Mouse (Mus musculus): ENCODE data around the gene Aldh4a1.
A peak's percentile ranks its signal among the peaks of the same experiment; 100 is the strongest.

Gene Aldh4a1

DNA sequence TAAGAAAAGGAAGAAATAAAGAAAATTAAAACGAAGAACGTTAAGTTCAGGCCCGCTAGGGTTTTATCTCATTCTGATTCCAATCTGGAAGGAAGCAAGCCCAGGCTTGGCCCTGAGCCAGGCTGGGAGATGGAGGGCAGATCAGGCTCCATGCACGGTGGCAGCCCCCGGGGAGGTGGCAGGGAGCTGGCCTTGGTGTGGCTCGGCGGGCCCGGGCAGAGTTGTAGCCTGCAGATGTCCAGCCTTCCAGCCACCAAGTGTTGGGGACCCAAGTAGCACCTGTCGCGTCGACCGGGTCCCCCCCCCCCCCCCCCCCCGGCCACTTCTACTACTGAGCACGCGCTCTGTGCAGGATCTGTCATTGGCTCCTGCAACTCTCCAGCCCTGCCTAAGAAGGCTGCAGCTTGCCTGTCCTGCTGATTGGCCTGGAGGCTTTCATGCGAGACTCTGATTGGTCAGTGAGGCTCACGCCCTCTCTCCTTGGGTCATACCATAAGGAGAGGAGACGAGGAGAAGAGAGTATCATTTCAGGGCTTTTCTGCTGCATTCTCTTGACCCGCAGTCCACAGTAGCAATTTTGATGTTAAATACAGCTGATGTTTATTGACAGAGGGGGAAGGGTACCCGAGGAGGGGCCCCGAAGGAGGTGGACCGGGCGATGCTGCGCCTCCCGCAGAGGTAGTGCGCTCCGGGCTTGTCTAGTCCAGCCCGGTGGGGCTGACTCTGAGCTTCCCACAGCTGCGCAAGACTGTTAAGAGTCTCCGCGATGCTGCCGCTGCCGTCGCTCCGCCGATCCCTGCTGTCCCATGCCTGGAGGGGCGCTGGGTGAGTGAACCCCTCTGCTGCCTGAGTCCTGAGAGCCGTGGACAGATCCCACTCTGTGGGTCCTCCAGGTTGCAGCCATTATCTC lies at the start of gene Aldh4a1:
Gene Aldh4a1, plus strand, starts transcription at position 494 of the 910 bp plus-strand sequence.
- DNase-seq: peak; percentile 89 to 93

DNA sequence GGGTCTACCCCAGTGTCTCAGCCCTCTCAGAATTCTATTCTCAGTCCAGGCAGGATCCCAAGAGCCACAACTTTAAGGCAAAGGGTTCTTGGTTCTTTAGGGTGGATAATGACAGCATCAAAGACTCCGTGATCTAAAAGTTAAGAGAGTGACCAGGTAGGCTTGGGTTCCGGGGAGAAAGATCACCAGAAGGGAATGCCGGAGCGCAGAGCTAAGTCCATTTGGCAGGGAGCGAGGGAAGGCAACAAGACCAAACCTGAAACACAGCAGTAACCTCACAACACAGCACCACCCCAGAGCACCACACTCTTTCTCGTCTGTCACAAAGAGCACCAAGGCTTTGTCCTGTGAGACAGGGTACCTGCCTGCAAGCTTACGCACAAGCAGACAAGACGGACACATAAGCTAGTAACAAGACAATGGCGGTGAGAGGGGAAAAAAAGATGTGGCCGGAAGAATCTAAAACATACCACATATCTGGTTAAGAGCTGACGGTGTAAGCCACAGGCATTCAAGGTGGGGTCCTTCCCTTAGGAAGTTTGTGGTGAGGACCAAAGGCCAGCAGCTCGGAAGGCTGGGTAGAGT lies 49.6 kb upstream of the Aldh4a1 start:
- DNase-seq: peak in 1 of 2 experiments; percentile 14

DNA sequence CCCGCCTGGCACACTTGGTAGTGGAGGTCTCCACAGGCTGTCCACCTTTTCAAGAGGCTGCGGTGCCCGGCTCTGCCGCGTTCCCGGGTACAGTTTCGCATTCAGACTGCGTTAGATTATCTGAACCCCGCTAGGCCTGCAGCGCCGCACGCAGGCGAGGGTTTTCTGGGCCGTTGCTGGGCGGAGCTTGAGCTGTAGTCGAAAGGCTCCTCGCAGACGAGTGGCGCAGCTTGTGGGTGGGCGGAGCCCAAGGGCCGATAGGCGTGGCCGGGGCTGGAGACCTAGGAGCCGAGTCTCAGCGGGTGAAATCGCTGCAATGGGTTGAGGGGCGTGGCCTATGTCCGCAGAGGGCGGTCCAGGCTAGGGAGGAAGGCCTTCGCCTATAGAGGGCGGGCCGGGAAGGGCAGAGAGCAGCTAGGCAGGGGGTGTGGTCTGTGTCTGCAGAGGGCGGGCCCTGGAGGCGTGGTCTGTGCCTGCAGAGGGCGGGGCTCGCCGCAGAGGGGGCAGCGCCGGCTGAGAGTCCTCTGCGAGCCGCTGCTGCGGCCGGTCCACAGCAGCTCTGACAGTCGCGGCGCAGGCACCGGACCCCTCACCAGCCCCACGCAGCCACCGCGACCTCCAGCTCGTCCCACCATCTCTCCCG lies 48.4 kb upstream of the Aldh4a1 start:
- DNase-seq: peak; percentile 99

DNA sequence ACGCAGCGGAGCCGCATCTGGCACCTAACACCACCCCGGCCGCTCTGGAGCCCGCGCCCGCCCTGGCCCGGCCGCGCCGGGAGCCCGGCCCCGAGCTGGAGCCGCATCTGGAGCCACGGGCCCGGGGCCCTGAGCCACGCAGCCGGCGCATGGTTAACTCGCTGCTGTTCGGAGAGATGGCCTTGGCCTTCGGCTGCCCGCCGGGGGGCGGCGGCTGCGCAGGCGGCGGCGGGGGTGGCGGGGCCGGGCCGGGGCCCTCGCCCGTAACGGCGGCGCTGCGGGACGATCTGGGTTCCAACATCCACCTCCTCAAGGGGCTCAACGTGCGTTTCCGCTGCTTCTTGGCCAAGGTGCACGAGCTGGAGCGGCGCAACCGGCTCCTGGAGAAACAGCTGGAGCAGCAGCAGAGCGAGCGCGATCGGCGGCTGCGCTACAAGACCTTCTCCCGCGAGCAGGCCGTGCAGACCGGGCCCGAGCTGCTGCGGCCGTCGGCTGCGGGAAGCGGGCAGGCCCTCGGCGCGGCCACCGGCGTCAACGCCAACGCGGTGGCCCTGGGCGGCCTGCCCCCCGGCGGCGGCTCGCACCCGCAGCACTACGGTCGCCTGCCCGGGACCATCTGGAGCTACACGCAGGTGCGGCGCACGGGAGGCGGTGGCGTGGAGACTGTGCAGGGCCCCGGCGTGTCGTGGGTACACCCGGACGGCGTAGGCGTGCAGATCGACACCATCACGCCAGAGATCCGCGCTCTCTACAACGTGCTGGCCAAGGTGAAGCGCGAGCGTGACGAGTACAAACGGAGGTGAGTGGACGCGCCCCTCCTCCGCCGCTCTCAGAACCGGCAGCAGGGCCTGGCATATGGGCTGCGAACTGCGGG lies 47.6 kb upstream of the Aldh4a1 start:
- DNase-seq: peak; percentile 76 to 80

DNA sequence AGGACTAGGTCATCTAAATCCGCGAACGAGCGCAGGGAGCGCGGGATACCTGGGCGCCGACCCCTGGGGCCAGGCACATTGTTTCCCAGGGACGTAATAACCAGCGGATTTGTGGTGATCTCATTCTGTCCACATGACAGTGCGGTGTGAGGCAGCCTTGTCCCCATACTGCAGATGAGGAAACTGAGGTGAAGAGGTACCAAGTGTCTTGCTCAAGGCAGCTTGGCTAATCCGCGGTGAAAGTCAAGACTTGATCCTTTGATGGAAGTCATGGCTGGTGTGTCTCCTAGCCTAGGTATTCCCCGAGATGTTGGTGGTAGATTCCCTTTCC lies 47.0 kb upstream of the Aldh4a1 start:
- DNase-seq: no peak

DNA sequence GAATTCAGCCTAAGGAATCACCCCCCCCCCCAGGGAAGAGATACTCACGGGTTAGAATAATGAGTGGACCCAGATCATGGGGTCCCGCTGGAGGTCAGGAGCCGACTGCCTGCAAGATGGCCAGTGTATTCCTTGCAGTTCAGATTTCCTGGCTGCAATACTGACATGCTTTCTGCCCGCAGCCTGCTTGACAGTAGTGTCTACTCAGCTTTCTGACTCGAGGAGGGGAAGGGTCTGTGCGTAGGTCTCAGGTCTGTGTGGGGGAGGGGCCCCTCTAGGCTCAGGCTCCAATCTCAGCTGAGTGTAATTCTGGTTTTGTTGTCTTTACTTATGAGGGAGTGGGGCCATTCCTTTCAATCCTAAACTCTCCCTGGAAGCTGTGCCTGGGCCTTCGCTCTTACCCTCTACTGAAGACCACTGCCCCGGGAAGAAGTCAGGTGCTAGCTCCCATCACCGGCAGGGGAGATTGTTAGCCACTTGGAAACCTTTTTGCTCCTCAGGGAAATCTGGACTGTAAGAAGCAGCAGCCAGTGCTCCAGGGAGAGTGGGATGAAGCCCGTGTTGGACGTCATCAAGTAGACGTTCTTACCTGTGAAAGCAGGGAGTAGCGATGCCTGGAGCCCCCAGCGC lies 46.3 kb upstream of the Aldh4a1 start:
- DNase-seq: peak; percentile 47 to 48

DNA sequence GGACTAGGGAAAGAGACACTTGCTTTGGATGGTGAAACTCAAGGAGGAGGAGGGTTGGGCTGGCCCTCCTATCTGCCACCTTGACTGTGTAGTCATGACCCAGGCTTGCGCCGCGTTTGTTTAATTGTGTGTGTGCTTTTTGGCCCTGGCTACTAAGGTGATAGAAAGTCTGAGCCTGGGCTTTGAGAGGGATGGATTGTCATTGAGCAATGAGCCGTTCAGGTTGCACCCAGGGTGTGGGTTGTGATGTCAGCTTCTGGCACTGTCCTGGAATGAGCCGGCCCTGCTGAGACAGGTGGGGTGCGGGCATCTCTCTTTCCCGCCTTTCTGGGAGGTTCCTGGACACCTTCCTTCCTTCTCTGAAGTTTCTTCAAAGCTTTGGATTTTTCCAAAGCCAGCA lies 45.7 kb upstream of the Aldh4a1 start:
- DNase-seq: peak in 1 of 2 experiments; percentile 40

DNA sequence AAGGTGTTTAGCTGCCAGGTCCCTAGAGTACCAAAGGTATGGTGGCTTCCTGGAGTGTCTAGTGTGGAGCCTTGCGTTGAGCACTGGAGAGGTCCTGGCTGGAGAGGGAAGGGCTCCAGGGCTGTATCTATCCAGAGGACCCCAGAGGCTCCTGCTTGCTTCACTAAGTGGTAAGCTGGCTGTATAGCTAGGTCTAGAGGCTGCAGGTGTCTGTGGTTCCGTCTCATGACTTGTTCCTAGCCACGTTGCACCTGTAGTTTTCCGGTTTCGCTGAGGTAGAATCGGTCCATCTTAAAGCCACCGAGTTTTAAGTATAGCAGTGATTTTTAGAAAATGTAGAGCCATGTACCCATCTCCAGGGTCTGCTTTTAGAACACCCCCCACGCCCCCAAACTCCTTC lies 44.3 kb upstream of the Aldh4a1 start:
- DNase-seq: no peak

DNA sequence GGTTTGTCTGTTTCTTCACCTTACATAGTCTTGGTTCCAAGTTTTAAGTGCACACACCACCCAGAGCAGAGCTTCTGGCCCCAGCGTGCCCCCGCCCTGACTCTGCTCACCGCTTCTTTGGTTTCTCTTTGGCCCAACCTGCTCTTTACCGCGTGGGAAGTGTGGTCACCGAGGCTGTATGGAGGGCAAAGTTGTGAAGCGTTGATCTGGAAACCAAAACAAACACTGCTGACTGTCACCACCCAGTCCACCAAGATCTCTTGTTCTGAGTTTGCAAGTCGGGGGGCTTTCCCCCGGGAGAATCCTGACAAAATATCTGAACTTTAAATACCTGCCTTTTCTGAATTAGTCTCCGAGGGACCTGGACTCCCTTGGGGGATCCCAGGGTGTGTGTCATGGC lies 43.7 kb upstream of the Aldh4a1 start:
- DNase-seq: peak in 1 of 2 experiments; percentile 10

DNA sequence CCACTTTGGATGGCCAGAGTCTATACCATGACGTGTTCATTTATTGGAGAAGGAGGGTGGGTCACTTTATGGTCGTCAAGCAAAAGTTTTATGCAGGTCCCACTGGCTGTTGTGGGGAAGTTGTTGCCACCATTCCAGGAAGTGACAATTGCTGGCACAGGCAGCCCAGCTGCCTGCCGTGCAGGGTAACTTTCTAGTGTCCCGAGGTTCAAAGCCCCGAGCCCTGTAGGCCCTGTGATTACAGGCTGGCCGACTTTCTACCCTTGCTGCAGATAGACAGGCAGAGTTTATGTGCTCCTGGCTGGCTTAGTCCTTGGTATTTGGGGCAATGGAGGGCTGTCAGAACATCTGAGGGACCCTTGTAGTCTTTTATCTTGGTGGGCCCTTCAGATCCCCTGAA lies 43.2 kb upstream of the Aldh4a1 start:
- DNase-seq: peak in 1 of 2 experiments; percentile 10

DNA sequence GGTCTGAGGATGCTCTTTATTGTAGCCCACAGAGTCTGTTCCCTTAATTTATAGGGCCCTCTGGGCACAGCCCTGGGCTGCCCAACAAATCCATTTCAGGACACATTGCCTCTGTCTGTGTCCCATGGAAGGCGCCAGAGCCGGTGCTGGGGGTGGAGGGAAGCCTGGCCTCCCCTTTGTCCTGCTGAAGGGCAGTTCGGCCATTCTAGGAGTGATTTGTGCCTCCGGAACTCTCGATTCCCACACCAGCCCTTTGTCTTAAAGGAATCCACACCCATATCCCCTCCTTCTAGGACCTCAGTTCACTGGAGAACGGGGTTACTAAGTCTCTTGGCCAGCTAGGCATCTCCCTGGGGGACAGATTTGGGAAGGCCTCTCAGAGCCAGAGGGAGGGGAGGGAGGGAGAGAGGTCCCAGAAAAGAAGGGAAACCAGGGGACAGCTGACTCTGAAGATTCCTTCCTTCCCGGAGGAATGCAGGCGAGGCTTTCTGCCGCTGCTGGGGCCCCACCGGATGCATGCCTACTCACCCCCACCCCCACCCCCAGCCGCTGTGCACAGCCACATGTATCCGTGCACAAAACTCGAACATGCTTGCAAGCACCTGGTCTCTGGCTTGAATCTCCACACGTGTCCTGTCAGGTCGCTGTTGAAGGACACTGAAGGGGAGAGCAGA lies 41.9 kb upstream of the Aldh4a1 start:
- peak in 1 of 2 experiments; percentile 17 for DNase-seq

DNA sequence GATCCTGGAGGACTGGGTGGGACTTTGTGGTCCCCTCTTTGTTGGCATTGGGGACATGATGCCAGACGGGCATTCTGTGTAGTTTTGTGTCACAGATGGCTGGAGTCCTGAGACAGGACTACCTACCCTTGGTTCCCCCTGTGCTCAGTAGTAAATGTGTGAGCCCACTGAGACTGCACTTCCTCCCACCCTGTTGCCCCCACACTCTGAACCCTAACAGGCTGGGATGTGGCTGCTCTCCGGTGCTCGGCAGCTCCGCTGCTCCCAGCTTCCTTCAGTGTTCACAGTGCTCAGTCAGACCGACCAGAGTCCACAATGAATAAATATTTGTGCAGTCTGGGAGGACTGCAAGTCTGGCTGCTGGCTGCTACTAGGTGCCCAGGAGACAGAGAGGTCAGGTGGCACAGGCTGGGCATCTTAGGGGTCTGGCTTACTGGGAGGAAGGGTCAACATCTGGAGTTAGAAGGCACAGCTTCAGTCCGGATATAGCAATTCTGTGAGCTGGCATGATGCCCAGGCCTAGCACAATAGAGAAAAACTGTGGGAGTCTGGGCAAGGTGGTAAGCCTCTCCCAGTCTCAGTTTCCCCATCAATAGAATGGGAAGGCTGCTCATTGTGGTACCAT lies 41.1 kb upstream of the Aldh4a1 start:
- DNase-seq: peak in 1 of 2 experiments; percentile 54

DNA sequence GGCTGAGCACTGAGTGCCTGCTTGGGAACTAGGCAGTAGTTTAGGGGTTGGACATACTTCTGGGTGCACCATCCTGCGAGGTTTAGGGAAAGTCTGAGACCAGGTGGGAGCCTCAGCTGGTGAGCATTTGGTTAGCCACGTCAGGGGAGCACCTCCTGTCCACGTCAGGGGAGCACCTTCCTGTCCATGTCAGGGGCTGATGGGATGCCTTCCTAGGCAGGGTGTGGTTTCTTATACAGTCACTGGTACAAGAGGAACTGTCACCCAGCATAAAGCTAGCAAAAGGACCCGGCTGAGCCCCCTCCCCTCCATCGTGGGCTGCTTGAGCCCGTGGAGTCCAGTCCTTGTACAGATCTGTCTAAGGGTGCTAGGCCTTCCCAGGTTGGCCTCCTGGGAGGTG lies 40.3 kb upstream of the Aldh4a1 start:
- no peak for DNase-seq

DNA sequence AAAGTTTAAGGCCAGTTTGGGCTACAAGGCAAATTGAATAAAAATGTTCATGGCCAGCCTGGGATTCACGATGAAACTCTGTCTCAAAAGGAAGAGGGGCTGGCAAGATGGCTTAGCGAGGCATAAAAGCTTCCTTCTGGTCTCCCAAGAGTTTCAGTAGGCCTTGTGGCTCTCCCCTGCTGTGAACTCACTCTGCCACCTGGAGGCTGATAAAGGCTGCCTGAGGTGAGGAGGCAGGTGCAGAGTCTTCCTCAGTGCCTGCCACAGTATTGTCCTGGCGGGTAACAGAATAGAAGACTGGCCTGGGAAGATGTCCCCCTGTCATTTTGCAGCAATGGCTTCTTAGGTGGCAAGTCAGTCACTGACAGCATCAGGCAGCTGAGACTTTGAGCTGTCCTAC lies 39.8 kb upstream of the Aldh4a1 start:
- no peak for DNase-seq

DNA sequence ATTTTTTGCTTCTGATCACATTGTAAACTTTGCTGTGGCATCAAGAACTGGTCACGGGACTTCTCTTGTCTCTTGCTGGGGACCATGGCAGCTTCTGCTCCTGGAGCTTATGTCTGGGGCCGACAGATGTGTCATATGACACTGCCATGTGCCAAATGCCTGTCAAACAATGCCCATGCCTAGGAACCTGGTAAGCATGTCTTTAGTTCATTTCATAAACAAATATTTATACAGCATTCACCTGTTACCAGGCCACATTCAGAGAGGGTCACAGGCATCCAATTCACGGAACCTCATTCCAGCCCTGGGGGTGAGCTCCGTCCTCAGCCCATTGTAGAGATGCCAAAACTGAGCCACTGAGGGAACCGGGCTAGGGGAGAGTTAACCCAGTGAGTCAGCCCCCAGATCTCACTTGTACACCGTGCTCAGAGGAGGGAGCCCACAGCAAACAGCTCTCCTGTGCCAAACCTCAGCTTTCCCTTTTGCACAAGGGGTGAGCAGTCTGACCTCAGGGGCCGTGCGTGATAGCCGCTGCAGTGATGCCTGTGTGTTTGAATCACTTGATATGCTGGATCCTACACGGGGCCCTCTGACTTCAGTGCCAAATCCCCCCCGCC lies 38.9 kb upstream of the Aldh4a1 start:
- no peak for DNase-seq

DNA sequence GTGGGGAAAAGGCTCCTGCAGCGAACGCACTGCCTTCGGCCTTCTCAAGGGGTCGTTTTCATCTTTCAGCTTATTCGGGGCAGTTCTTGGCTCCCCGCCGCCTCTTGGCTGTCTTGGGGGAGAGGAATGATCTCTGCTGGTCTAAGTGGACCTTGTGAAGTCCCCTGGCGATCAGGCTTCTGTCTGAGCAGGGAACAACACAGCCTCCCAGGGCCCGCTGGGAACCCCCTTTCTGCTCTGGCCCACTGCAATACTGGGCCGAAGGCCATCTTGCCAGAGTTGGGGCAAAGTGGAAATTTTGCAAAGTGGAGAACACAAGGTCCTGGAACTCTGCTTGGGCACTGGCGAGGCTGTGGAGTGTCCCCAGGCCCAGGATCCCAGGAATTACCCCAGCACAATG lies 38.0 kb upstream of the Aldh4a1 start:
- no peak for DNase-seq

DNA sequence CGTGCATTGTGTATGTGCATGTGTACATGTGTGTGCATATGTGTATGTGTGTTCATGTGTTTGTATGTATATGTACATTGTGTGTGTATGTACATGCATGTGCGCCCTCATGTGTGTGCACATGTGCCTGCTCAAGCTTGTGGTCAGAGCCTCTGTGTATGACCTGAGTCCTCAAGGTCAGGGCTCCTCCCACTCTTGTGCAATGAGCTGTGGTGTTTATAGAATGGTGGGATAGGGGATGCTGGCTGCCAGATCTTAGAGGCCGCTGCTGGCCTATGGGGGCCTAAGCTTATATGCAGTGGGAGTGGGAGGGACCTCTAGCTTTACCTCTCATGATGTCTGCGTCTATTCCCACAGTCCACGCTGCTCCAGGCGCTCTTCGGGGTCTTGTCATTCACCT lies 37.0 kb upstream of the Aldh4a1 start:
- DNase-seq: no peak

DNA sequence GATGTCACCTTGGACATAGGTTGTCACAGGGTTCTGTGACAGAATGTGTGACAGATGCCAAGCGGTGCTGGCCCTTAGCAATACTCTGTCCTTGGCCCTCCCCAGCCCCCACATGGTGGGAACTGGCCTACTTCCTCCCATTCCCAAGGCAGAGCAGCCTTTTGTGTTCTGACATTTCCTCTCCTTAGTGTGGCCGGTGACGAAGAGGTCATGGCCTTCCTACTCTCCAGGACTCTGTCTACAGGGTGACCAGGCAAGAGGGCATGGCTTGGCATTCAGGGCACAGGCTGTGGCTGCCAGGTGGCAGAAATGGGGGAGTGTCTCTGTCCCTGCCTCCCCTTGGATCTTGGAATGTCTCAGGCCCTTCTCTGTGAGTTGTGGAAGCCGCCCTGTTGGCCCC lies 35.3 kb upstream of the Aldh4a1 start:
- DNase-seq: peak in 1 of 2 experiments; percentile 54

DNA sequence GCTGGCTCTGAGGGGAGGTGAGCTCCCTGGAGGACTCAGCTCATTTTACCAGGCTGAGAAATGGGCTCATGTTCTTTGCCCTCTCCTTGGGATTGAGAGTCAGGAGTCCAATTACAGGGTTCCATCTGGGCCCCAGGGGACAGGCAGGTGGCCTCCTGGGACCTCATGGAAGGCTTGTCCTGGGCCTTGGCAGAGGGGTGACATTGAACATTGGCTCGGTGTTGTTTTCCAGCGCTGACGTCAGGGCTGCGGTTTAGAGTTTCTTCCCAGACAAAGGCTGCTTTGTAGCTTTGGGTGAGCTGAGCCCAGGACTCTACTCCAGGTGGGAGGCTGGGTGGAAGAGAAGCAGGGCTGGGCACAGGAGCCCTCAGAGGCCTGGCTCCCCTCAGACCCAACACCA lies 34.9 kb upstream of the Aldh4a1 start:
- no peak for DNase-seq

DNA sequence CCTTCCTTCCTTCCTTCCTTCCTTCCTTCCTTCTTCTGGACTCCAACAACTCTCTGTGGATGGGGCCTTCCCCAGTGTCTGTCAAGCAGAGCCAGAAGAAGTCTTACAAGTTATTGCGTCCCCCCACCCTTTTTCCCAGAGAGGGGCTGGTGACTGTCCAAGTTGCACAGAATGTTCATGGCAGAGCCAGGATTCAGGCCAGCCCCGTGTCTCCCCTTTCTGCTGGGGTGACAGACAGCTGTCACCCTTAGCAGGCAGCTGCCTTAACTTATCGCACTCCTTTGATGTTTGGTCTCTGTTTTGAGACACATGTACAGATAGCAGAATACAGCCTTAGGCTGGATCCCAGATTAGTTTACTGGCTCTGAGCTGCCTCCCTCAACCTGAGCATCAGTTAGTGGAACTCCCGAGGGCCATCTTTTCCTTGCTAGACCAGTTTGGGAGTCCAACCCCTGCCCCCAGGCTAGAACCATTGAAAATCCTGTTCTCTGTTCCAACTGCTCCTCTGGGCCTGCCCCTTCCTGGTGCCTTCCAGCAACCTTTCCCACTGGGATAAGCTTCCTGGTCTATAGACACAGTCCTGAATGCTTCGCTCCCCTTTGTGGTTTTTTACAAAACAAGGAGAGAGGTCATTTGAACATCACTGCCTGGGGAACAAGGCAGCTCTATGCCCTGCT lies 33.2 kb upstream of the Aldh4a1 start:
- peak in 1 of 2 experiments; percentile 45 for DNase-seq
